Mouse (Mus musculus) bone marrow, adult 2 months (tissue): ENCODE results near the gene Ccdc6. TPM values are rescaled to one million over a fixed set of nuclear protein-coding genes. Genes with fewer than 3 reads are reported as not detected.

Experiments
- H3K27ac ChIP-seq: fragments of 200-500 bp; 2 replicates; pipeline ENCODE4 v1.5.1; 2012; ENCODE audit warnings: low read depth, mild to moderate bottlenecking, control low read depth, inconsistent platforms, low read length; ENCODE audit not compliant: control insufficient read depth, poor library complexity, insufficient read depth
- H3K4me1 ChIP-seq: fragments of 200-500 bp; 2 replicates; pipeline ENCODE4 v1.6.1; 2011; ENCODE audit warnings: low read length; ENCODE audit not compliant: control insufficient read depth, insufficient read depth
- H3K4me3 ChIP-seq: fragments of 200-500 bp; replicated peaks from 2 replicates; pipeline ENCODE3; 2011; ENCODE audit warnings: mild to moderate bottlenecking, low read depth, low read length, control low read depth; ENCODE audit not compliant: control insufficient read depth
- CTCF ChIP-seq: fragments of 200-500 bp; IDR thresholded peaks from 2 replicates; pipeline ENCODE4 v1.5.1; 2011; ENCODE audit warnings: low read length, control low read depth; ENCODE audit not compliant: control insufficient read depth, insufficient read depth
- POLR2A ChIP-seq: fragments of 200-500 bp; IDR thresholded peaks from 2 replicates; pipeline ENCODE4 v1.6.1; 2011; ENCODE audit warnings: low read depth, mild to moderate bottlenecking, control low read depth, low read length, borderline replicate concordance; ENCODE audit not compliant: control insufficient read depth
- WGBS: fragments of 180-500 bp; shearing (Covaris S2); methylation state at CpG from one replicate; pipeline ENCODE4 v1.1.7; 2018; 5-methylcytosine and 5-hydroxymethylcytosine counted together
- polyA plus RNA-seq: library from polyadenylated mRNA; stranded (reverse); fragments of >200 nt; gene quantifications from 2 replicates; pipeline ENCODE4 v1.2.4, GENCODE M21; 2011; ENCODE audit warnings: low replicate concordance; ENCODE audit not compliant: missing spikeins, insufficient read depth, insufficient read length

Ccdc6 gene
- polyA plus RNA-seq, 1 experiment = 19.1 TPM

- Histone ChIP-seq H3K27ac (no peak overlapping the region), H3K4me3 (no peak overlapping the region), H3K4me1 (no peaks in the 10 kb centered on the region; the same call in 1 of the 2 replicates)
- TF ChIP-seq CTCF (no peak), POLR2A (no peak)
- WGBS = 78% methylated on average over 6 of the region's 6 CpGs
Observed at GRCm38 (mm10) chr10:70230352-70230751, 133.4 kb downstream of the Ccdc6 start.

DNA sequence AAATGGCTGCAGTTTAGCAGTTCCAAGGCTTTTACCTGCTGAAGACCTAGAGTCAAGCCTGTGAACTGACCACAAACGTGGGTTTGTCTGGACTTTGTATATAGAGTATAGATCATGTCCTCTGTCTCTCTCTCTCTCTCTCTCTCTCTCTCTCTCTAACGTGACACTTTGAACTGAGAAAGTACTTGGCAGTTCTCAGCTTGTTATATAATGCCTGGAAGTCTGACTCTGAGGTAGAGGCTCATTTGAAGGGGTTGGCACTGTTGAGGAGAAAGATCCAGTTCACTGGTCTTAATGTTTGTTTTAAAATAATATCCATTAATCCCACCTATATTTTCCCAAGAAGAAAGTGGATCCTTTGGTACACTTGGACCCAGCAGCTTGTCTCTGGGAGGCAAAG, 141.0 kb downstream of the Ccdc6 start:
- Histone ChIP-seq H3K4me3 (no peak overlapping the region), H3K27ac (no peak overlapping the region), H3K4me1 (no peaks in the 10 kb centered on the region)
- 51% methylated on average over 2 of the region's 2 CpGs for WGBS
- TF ChIP-seq CTCF (no peak), POLR2A (no peak)

Other genes with a start within 250 kb of the Ccdc6 start
- not detected in 2 replicates for gene Mrln, start 107.5 kb downstream of the Ccdc6 start, polyA plus RNA-seq
- 1.0 and 1.5 TPM in 2 replicates for gene Slc16a9, start 148.0 kb downstream of the Ccdc6 start, polyA plus RNA-seq